Mouse (Mus musculus) heart, postnatal 10 days (tissue): ENCODE results near the gene Sdc3. TPM values are rescaled to one million over a fixed set of nuclear protein-coding genes. Genes with fewer than 3 reads are reported as not detected.

ENCODE experiments used
- DNase-seq, 2 experiments: peaks; one replicate each; pipeline ENCODE4 v3.0.0; 2021
- intact Hi-C: fragments of 180-260 bp; cut with DNase I; formaldehyde crosslinking; loops from one replicate; pipeline ENCODE4 v1.15.1; 2025
- total RNA-seq, 2 experiments: library from RNA; stranded (reverse); gene quantifications; 2 replicates each; pipeline ENCODE4 v1.2.3; 2021

The Sdc3 gene
- total RNA-seq, 2 experiments from 2014 or later: 54.8 to 64.2 TPM

GRCm38 (mm10) chr4:130814742-130815330 is 22.5 kb downstream of the Sdc3 start:
- intact Hi-C loops: no loop called here
- DNase-seq: no peak

GRCm38 (mm10) chr4:130815860-130816259 is 23.5 kb downstream of the Sdc3 start:
- intact Hi-C loops: no loop called here
- peak in 1 of 2 experiments; percentile 51 for DNase-seq

DNA sequence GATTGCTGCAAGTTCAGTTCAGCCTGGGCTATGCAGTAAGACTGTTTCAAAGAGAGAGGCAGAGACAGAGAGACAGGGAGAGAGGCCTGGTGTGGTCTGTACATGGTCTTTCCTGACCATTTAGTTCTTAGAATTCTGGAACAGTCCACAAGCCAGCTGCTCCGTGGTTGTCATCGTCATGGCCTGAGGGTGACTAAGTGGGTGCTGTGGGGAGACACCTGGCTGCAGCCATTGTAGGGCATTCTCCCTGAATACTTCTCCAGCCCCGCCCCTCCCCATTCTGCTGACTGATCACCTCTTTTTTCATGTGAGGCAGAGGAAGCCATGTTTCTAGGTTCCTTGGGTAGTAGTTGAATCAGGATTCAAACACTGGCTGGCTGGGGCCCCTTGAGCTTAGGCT is 27.5 kb downstream of the Sdc3 start:
- no peak for DNase-seq
- intact Hi-C loops: loop anchor here (2.0 kb wide), 1 partner anchor 17 kb away; no protein-coding TSS in a partner anchor

- peak in 1 of 2 experiments; percentile 36 for DNase-seq
- intact Hi-C loops: no loop called here
These were observed 28.4 kb downstream of the Sdc3 start for GRCm38 (mm10) chr4:130820594-130821255.

GRCm38 (mm10) chr4:130828851-130829673 is 36.7 kb downstream of the Sdc3 start:
- intact Hi-C loops: no loop called here
- DNase-seq: peak; percentile 69 to 70

GRCm38 (mm10) chr4:130834122-130834521 is 41.8 kb downstream of the Sdc3 start:
- DNase-seq: no peak
- intact Hi-C loops: no loop called here

GRCm38 (mm10) chr4:130835550-130835949 is 43.2 kb downstream of the Sdc3 start:
- peak; percentile 54 to 56 for DNase-seq
- intact Hi-C loops: no loop called here

DNA sequence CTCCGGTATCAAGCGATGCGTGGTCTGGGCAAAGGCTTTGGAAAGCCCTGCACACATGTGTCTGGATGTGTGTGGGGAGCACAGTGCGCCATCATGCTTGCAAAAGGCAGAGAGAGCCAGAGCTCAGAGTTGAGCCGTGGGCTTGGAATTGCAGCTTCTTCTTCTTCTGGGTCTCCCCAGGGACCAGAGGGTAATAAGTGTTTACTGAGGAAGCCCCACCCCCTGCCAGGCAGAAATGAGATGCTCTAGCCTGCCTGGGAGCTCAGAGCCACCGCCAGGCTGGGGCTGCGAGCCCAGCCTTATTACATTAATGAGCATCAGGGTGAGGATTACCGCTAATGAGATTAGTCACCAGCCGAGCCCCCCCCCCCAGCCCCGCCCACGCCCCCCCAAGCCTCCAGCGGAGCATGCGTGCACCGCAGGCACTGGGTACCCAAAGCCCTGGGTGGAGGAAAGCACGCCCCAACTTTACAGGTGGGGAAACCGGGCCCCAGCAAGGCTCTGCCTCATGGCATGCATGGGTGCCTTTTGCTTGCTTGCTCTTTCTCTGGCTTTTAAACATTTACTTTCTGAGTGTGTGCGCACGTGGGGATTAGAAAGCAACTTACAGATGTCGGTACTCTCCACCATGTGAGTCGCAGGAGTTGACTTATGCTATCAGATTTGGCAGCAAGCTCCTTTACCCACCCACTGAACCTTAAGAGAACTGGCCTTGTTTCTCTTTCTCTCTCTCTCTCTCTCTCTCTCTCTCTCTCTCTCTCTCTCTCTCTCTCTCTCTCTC is 44.1 kb downstream of the Sdc3 start:
- intact Hi-C loops: no loop called here
- no peak for DNase-seq

- peak in 1 of 2 experiments; percentile 46 for DNase-seq
- intact Hi-C loops: no loop called here
These were observed 46.2 kb downstream of the Sdc3 start for GRCm38 (mm10) chr4:130838585-130838984.

GRCm38 (mm10) chr4:130841107-130841840 is 48.9 kb downstream of the Sdc3 start:
- DNase-seq: peak; percentile 59 to 72
- intact Hi-C loops: loop anchor here (2.0 kb wide), 1 partner anchor 46 kb away; no protein-coding TSS in a partner anchor

DNA sequence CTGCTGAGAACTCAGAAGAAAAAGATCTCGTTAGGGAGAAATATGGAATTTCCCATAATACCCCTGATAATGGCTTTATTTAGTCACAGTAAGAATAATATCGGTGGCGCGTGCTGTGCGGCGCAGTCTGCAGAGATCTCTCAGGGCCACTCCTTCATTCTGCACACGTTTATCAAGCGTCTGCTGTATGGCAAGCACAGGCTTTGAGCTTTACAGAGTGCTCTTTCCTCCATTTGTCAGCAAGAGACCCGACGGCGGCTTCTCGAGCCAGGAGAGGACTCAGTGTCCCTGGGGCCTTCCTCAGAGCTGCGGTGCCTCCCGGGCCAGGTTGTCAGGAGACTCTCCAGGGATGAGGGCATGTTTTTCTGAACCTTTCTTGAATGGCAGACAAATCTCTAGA is 56.5 kb downstream of the Sdc3 start:
- no peak for DNase-seq
- intact Hi-C loops: no loop called here

DNA sequence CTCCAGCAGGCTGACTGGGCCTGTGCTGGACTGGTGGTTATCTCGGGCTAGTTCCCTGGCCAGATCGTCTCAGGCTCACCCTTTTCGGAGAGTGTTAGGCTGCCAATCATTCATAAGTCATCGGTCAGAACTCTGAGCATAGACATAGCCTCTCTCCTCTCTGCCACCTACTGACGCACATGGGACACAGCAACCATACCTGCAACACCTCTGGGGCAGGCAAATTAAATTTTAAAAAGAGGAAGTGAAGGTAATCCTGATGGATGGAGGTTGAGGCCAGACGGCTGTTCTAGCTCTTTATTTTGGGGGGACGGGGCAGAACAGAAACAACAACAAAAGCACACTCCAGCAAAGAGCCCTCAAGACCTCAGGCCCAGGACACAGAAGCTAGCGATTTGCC is 65.3 kb downstream of the Sdc3 start:
- intact Hi-C loops: no loop called here
- DNase-seq: no peak

GRCm38 (mm10) chr4:130858880-130859279 is 66.5 kb downstream of the Sdc3 start:
- DNase-seq: no peak
- intact Hi-C loops: no loop called here

DNA sequence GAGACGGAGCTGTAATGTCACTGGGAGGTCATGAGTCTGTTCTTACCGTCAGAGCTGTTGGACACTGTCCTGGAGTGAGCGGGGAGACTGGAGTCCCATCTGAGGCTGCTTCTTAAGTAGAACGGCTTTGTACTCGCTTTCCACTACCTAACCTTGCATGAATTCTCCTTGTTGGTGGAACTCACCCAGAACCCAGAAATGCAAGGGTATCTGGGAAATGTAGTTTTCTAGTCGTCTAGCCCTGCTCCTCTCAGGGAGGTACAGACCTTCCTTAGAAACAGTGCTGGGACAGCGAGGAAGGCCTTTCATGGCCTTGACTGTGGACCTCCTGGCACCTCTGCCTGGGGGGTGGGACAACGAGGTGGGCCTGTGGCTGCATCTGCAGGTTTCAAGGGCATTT is 67.1 kb downstream of the Sdc3 start:
- intact Hi-C loops: no loop called here
- DNase-seq: no peak

DNA sequence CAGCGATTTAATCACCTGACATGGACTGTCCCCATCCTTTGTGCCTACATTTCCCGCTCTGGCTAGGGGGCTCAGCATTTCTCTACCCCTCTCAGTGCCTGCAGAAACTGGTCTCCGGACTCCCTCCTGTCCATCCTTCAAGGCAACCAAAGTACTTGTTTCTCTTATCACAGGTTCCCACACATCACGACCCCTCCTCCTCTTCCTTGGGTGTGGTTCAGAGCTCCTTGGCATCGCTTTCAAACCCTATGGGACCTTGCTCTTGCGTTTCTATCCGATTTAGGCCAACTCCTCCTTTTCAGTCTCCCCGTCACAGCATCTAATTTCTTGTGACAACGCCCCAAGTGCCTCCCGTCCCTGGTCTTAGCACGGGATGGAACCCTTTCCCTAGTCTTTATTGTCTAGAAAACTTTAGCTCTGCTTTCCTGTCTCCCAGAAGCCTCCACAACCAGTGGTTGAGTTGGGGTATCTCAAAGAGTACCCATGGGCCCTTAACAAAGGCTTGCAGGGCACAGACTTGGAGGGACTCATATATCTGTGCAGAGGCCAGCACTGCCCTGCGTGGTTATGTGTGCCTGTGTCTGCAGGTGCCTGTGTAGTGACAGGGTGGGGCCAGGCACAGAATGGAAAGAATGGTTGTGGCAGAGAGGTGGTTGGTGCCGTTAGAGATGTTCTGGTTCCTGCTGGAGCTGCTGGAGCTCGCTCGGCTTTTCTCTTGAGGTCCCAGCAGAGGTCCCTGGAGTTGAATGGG is 68.7 kb downstream of the Sdc3 start:
- intact Hi-C loops: no loop called here
- no peak for DNase-seq

DNA sequence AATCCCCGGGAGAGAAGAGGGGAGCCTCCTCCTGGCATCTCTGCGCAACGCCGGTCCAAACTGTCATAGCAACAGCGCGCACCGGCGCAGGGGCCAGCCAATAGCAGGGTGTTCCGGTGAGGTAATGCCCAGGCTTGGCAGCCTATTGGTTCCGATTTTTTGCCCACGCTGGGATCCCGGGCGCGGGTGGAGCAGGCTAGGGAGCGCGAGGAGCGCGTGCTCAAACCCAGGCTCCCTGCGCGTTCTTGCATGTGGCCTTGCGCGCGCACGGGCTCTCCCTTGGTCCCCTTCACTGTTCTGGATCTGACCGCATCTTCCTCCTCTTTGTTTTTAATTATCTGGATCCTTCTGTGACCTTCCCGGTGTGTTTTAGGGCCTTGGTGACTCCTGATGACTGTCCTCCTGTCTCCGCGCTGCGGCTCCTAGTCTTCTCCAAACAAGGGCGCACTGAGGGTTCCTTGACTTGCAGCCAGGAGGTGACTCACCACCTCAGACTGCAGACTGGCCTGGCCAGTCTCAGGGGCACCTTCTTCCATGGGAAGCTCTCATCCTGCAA is 69.4 kb downstream of the Sdc3 start:
- DNase-seq: peak; percentile 79 to 81
- intact Hi-C loops: no loop called here

DNA sequence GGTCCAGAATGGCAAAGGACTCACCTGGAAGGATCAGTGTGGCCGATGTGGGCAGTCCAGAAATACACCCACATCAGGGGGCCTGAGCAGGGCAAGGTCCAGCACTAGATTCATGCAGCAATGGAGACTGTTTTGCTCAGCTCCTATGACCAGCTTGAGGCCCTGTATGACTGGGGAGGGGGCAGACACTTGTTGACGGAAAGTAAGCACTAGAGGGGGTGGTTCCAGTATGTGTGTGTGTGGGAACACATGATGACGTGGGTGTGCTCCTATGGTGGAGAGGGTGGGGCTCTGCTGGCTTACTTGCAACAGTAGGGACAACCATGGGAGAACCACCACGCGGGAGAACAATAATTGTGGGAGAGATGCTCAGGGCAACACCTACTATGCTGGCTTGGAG is 70.2 kb downstream of the Sdc3 start:
- DNase-seq: no peak
- intact Hi-C loops: no loop called here

- intact Hi-C loops: no loop called here
- DNase-seq: no peak
These were observed 73.1 kb downstream of the Sdc3 start for GRCm38 (mm10) chr4:130865460-130865859.

- intact Hi-C loops: no loop called here
- no peak for DNase-seq
These were observed 73.6 kb downstream of the Sdc3 start for GRCm38 (mm10) chr4:130865901-130866371.
